Mouse (Mus musculus): ENCODE measurements around the gene Entpd2. TPM values are rescaled to one million over a fixed set of nuclear protein-coding genes. Genes with fewer than 3 reads are reported as not detected.

Entpd2 gene
- polyA plus RNA-seq, 1 experiment: not detected

DNA sequence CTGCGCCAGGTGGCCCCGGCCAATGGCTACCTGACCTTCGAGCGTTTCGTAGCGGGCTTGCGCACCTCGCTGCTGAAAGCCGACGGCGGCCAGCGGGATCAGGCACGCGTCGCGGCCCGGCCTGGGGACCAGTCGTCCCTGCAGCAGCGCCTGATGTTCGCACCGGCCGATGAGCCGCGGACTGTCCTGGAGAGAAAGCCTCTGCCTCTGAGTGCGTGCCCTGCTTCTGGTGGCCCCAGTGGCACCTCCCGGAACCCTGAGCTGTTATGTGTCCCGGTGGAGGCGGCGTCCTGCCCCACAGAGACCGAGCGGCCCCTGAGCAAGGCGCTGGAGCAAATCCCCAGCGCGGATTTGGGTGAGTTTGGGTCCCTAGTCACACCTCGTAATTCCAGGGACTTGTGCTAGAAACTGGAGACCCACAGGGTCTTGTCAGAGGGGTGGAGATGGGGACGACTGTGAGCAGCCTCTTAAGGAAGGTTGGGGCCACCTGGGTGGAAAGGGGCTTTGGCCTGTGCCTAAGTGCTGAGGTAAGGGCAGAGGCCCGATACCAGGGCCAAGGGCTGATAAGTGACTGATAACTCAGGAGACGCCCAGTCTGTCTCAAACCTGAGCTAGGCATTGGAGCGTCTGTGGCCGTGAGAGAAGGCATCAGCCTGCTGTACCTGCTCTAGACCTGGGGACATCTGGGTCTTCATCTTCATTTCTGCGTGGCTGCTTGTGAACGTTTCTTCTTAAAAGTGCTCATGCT, 22.9 kb upstream of the Entpd2 start:
- WGBS: 3% methylated on average over 42 of the region's 42 CpGs
- no peak for TF ChIP-seq POLR2A (IDR thresholded peaks at IDR 0.05; ENCODE audit: borderline replicate concordance, control insufficient read depth, low read depth, low read length)
- peak overlapping the region; percentile 61 for H3K4me3 ChIP-seq (replicated peaks; ENCODE audit: control insufficient read depth, low read depth, low read length)
- H3K27ac ChIP-seq (ENCODE audit: control insufficient read depth, insufficient read depth, low read depth, low read length, poor library complexity): peak overlapping the region; percentile 50
- H3K4me1 ChIP-seq (ENCODE audit: control insufficient read depth, insufficient read depth, low read length): peaks cover 3% of the 10 kb centered on the region

DNA sequence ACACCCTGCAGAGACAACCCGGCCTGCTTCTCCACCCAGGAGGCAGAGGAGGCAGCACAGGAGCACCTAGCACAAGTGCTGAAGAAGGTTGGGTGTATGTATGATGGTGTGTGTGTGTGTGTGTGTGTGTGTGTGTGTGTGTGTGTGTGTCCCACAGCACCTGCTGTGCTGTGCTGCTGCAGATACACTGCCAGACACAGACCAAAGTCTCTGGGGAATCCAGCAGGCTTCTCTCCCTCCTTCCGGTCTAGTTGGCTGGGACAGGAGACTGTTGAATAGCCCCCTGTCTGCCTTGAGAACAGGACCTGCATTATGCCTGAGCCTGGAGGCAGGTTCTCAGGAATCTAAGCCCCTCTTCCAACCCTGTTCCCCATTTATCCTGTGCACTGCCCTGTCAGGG, 22.2 kb upstream of the Entpd2 start:
- TF ChIP-seq POLR2A (IDR thresholded peaks at IDR 0.05; ENCODE audit: borderline replicate concordance, control insufficient read depth, low read depth, low read length): no peak
- peaks cover 3% of the 10 kb centered on the region for H3K4me1 ChIP-seq (ENCODE audit: control insufficient read depth, insufficient read depth, low read length)
- peak overlapping the region; percentile 61 for H3K4me3 ChIP-seq (replicated peaks; ENCODE audit: control insufficient read depth, low read depth, low read length)
- H3K27ac ChIP-seq (ENCODE audit: control insufficient read depth, insufficient read depth, low read depth, low read length, poor library complexity): no peak overlapping the region
- WGBS: 46% methylated on average over 2 of the region's 2 CpGs

DNA sequence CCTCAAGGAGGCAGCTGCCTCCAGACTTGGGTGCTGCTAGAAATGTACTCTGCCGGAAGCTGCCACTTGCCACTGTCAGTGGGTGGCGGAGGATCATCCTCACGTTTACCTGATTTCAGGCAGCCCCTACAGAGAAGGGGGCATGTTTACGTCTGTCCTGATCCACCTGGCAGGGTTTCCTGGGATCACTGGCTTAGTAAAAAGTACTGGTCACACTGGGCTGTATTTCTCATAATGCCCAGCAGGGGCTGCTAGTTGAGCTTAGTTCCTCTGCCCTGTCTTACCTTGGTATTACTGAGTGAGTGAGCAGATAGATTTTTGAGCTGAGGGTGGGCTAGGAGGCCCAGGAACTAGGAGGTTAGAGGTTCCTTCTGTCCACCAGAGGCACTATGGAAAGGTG, 19.1 kb upstream of the Entpd2 start:
- TF ChIP-seq POLR2A (IDR thresholded peaks at IDR 0.05; ENCODE audit: borderline replicate concordance, control insufficient read depth, low read depth, low read length) (no peak), CTCF (IDR thresholded peaks at IDR 0.05; ENCODE audit: control insufficient read depth, insufficient read depth, low read length) (no peak)
- Histone ChIP-seq H3K4me3 (replicated peaks; ENCODE audit: control insufficient read depth, low read depth, low read length) (no peak overlapping the region), H3K4me1 (ENCODE audit: control insufficient read depth, insufficient read depth, low read length) (peaks cover 3% of the 10 kb centered on the region), H3K27ac (ENCODE audit: control insufficient read depth, insufficient read depth, low read depth, low read length, poor library complexity) (no peak overlapping the region)
- WGBS: 70% methylated on average over 4 of the region's 4 CpGs

DNA sequence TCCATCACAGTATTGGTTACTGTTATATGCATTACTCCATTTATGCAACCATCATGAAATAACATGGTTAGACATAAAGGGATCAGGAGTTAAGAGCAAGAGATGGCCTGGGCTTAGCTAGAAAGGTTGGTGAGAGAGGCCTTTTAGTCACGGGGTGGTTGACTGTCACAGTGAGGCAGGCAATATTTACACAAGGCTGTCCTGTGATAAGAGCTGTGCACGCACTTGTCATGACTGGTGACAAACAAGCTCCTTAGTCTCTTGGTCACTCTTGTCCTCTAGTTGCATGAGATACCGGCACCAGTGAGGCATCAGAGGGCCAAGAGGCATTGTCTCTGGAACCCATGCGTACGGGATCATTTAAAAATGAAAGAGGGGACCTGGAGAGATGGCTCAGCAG, 11.2 kb upstream of the Entpd2 start:
- no peak overlapping the region for H3K4me3 ChIP-seq (replicated peaks; ENCODE audit: control insufficient read depth, low read depth, low read length)
- no peaks in the 10 kb centered on the region; the same call in 1 of the 2 replicates for H3K4me1 ChIP-seq (ENCODE audit: control insufficient read depth, insufficient read depth, low read length)
- no peak overlapping the region for H3K27ac ChIP-seq (ENCODE audit: control insufficient read depth, insufficient read depth, low read depth, low read length, poor library complexity)
- TF ChIP-seq CTCF (IDR thresholded peaks at IDR 0.05; ENCODE audit: control insufficient read depth, insufficient read depth, low read length) (no peak), POLR2A (IDR thresholded peaks at IDR 0.05; ENCODE audit: borderline replicate concordance, control insufficient read depth, low read depth, low read length) (no peak)
- 81% methylated on average over 5 of the region's 5 CpGs for WGBS

DNA sequence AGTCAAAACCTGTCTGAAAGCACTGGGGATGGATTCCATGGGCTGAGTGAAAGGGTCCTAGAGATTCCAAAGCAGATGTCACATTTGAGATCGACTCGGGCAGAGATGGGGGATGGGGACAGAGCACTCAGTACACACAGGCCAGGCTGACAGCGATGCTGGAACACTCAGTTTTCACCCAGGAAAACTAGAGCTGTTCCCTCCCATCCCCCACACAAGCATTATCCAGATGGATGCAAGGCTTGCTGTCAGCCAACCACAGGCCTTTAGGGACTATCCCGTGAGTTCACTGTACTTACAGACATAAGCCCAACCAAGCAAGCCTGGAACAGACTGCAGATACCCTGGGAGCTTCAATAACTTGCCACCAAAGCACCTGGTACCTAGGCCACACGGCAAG, 4.4 kb upstream of the Entpd2 start:
- Histone ChIP-seq H3K27ac (ENCODE audit: control insufficient read depth, insufficient read depth, low read depth, low read length, poor library complexity) (no peak overlapping the region), H3K4me1 (ENCODE audit: control insufficient read depth, insufficient read depth, low read length) (no peaks in the 10 kb centered on the region), H3K4me3 (replicated peaks; ENCODE audit: control insufficient read depth, low read depth, low read length) (no peak overlapping the region)
- TF ChIP-seq CTCF (IDR thresholded peaks at IDR 0.05; ENCODE audit: control insufficient read depth, insufficient read depth, low read length) (no peak), POLR2A (IDR thresholded peaks at IDR 0.05; ENCODE audit: borderline replicate concordance, control insufficient read depth, low read depth, low read length) (no peak)
- 69% methylated on average over 5 of the region's 5 CpGs for WGBS

DNA sequence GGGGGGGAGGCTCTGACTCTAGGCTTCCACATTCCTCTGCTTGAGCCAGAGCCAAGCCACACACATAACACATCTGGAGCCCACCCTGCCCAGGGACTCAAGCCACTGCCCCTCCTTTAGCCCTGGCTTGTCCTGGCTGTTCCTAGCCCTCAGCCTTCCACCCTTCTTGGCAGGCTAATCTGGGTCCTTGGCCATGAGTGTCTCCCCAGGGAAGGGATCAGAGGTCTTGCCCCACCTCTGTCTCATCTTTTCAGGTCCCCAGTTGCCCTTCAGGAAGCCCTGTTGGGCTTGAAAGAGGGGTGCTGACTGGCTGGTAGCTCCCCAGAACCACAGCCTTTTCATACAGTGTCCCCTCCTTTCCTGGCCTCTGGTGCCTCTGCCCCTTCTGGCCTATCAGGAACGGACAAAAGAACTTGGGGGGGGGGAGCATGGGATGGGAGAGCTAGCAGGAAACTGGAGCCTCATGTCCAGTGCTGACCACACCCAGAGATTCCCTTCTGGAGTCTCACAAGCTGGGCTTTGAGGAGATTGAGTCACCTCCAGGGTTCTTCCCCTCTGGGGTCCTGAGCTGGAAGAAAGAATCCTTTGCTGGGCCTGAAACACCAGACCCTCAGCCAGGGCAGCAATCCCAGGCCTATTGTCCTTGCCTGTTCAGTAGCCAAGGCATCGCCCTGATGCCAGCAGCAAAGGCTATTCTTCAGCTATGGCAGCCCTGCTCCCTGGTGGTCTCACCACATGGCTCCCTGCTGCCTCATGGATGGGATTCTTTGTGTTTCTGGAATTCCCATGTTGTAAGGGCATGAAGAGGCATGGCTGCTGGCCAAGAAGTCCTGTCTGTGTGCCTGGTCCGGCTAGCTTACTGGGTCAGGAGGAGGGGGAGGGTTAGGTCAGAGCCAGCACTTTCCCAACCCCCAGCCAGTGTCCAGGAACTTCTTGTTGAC, 1.1 kb upstream of the Entpd2 start:
- Histone ChIP-seq H3K27ac (ENCODE audit: control insufficient read depth, insufficient read depth, low read depth, low read length, poor library complexity) (no peak overlapping the region), H3K4me3 (replicated peaks; ENCODE audit: control insufficient read depth, low read depth, low read length) (no peak overlapping the region), H3K4me1 (ENCODE audit: control insufficient read depth, insufficient read depth, low read length) (no peaks in the 10 kb centered on the region)
- 51% methylated on average over 3 of the region's 3 CpGs for WGBS
- TF ChIP-seq POLR2A (IDR thresholded peaks at IDR 0.05; ENCODE audit: borderline replicate concordance, control insufficient read depth, low read depth, low read length): no peak
- no peak for TF ChIP-seq CTCF (IDR thresholded peaks at IDR 0.05; ENCODE audit: control insufficient read depth, insufficient read depth, low read length)

DNA sequence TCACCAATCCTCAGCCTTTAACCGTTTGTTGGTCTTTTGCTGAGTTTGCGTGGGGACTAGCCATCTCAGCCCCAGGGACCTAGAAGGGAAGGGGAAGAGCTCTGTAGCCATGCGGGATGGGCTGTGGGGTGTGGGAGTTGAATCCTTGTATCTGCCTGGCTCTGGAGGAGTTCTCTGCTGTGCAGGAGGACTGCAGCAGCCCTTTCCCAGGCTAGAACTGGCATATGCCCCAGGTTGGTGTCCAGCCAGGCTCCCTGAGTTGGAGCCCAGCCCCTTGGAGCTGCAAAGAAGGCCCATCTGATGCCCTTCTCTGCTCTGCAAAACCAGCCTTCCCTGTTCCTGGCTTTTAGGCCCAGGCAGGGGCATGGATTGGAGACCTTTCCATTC, 916 bp downstream of the Entpd2 start:
- WGBS: 37% methylated on average over 3 of the region's 3 CpGs
- no peak for TF ChIP-seq CTCF (IDR thresholded peaks at IDR 0.05; ENCODE audit: control insufficient read depth, insufficient read depth, low read length)
- TF ChIP-seq POLR2A (IDR thresholded peaks at IDR 0.05; ENCODE audit: borderline replicate concordance, control insufficient read depth, low read depth, low read length): no peak
- no peaks in the 10 kb centered on the region for H3K4me1 ChIP-seq (ENCODE audit: control insufficient read depth, insufficient read depth, low read length)
- H3K4me3 ChIP-seq (replicated peaks; ENCODE audit: control insufficient read depth, low read depth, low read length): no peak overlapping the region
- H3K27ac ChIP-seq (ENCODE audit: control insufficient read depth, insufficient read depth, low read depth, low read length, poor library complexity): no peak overlapping the region

DNA sequence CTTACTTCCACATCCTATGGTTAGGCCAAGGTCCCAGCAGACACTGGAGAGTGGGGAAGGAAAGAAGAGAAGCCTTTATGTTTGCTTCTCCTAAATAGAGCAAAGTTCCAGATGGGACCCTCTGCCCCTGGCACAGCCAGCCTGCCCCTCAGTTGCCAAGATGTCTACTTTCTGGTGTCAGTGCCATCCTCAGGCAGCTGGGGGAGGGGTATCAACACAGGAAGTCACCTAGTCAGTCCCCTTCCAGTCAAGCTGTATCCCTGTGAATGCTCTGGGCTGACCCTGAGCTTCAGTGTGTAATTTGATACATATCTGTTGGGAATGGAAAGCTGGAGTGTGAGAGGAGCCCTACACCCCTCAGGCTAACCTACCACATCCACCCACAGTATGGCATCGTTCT, 1.3 kb downstream of the Entpd2 start:
- no peak for TF ChIP-seq CTCF (IDR thresholded peaks at IDR 0.05; ENCODE audit: control insufficient read depth, insufficient read depth, low read length)
- no peak for TF ChIP-seq POLR2A (IDR thresholded peaks at IDR 0.05; ENCODE audit: borderline replicate concordance, control insufficient read depth, low read depth, low read length)

More for the DNA sequence above, 1.3 kb downstream of the Entpd2 start:
- no peak overlapping the region for H3K27ac ChIP-seq (ENCODE audit: control insufficient read depth, insufficient read depth, low read depth, low read length, poor library complexity)
- H3K4me3 ChIP-seq (replicated peaks; ENCODE audit: control insufficient read depth, low read depth, low read length): no peak overlapping the region
- H3K4me1 ChIP-seq (ENCODE audit: control insufficient read depth, insufficient read depth, low read length): no peaks in the 10 kb centered on the region
- WGBS: 56% methylated on average over 1 of the region's 1 CpGs

Data from bone marrow, adult 2 months (tissue).